Mouse (Mus musculus) hindbrain, embryonic 15.5 days (tissue): ENCODE results near the gene Casd1. TPM values are rescaled to one million over a fixed set of nuclear protein-coding genes. Genes with fewer than 3 reads are reported as not detected.

Experiments
- ATAC-seq: fragments of 200-750 bp; cut with Nextera tagmentation; 2 replicates; pipeline ENCODE4 v1.8.0; 2017; ENCODE audit warnings: low read depth, moderate number of reproducible peaks, moderate TSS enrichment; ENCODE audit not compliant: low FRiP score
- H3K27ac ChIP-seq: fragments of 300-500 bp; sonication (generic); replicated peaks from 2 replicates; pipeline ENCODE4 v1.5.1; 2015; ENCODE audit warnings: mild to moderate bottlenecking, inconsistent platforms
- H3K27me3 ChIP-seq: fragments of 300-500 bp; sonication (generic); 2 replicates; pipeline ENCODE4 v1.6.1; 2015; ENCODE audit warnings: control low read depth, inconsistent platforms
- H3K36me3 ChIP-seq: fragments of 300-500 bp; sonication (generic); 2 replicates; pipeline ENCODE4 v1.6.1; 2015; ENCODE audit warnings: control low read depth, inconsistent platforms
- H3K4me1 ChIP-seq: fragments of 300-500 bp; sonication (generic); replicated peaks from 2 replicates; pipeline ENCODE4 v1.6.1; 2015; ENCODE audit warnings: control low read depth, inconsistent platforms
- H3K4me2 ChIP-seq: fragments of 300-500 bp; sonication (generic); 2 replicates; pipeline ENCODE4 v1.6.1; 2015; ENCODE audit warnings: moderate library complexity, mild to moderate bottlenecking, inconsistent platforms
- H3K4me3 ChIP-seq: fragments of 300-500 bp; sonication (generic); 2 replicates; pipeline ENCODE4 v1.5.1; 2015; ENCODE audit warnings: mild to moderate bottlenecking, inconsistent platforms
- H3K9ac ChIP-seq: fragments of 300-500 bp; sonication (generic); 2 replicates; pipeline ENCODE4 v1.6.1; 2015; ENCODE audit warnings: inconsistent platforms
- H3K9me3 ChIP-seq: fragments of 300-500 bp; sonication (generic); 2 replicates; pipeline ENCODE4 v1.6.1; 2016; ENCODE audit warnings: control low read depth, inconsistent platforms
- WGBS: fragments of 180-500 bp; shearing (Covaris S2); methylation state at CpG from one replicate; pipeline ENCODE4 v1.1.7; 2015; 5-methylcytosine and 5-hydroxymethylcytosine counted together
- polyA plus RNA-seq: library from polyadenylated mRNA; unstranded; fragments of >200 nt; fragmentation: Nextera tagmentation; extraction: Ambion mirVana; gene quantifications from 2 replicates; pipeline ENCODE4 v1.2.1, GENCODE M21; 2015

Gene Casd1
- polyA plus RNA-seq, 1 experiment from 2014 or later: 43.2 TPM

DNA sequence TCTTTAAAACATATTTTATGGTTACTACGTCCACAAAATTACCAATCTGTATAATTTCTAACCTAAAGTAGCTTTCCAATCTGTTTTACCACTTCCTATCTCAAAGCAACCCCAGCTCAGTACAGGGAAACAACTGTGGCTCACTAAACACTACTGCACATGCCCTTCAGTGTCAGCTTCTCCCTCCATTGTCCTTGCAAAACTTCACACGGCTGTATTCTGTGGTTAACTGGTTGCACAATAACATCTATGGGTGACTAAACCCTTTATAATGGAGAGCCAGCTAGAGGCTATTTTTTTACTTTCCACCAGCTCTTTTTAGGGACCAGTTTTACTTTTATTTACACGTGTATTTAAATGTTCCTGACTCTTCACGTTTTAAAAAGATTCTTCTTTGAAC, 12.7 kb upstream of the Casd1 start:
- Histone ChIP-seq H3K9ac (no peak overlapping the region), H3K4me3 (no peak overlapping the region), H3K4me1 (no peaks in the 10 kb centered on the region), H3K36me3 (no peaks in the 10 kb centered on the region), H3K27ac (no peak overlapping the region), H3K4me2 (no peak overlapping the region), H3K9me3 (no peaks in the 10 kb centered on the region), H3K27me3 (no peaks in the 10 kb centered on the region)
- ATAC-seq: no peak
- 69% methylated on average over 4 of the region's 4 CpGs for WGBS

DNA sequence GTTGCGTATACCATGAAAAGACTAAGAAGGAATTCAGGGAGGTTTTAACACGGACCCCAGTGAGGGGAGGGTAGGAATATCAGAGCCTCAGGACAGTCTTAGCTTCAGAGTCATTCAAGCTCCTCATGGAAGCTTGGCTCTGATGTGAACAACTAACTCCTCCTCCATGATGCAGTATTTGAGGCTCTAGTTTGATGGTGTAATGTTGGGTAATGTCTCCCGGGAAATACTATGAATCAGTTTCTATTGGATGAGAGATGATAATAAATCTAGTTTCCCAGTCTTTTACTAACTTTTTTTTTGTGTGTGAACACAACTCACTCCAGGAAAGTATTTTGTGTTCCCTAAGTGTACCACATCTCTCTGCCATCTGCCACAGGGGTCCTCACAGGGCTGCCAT, 11.9 kb upstream of the Casd1 start:
- H3K4me1 ChIP-seq: no peaks in the 10 kb centered on the region
- no peaks in the 10 kb centered on the region for H3K27me3 ChIP-seq
- no peaks in the 10 kb centered on the region for H3K9me3 ChIP-seq
- H3K36me3 ChIP-seq: no peaks in the 10 kb centered on the region
- no peak overlapping the region for H3K4me2 ChIP-seq
- no peak for ATAC-seq
- no peak overlapping the region for H3K27ac ChIP-seq
- WGBS: 94% methylated on average over 3 of the region's 3 CpGs
- no peak overlapping the region for H3K9ac ChIP-seq
- no peak overlapping the region for H3K4me3 ChIP-seq

DNA sequence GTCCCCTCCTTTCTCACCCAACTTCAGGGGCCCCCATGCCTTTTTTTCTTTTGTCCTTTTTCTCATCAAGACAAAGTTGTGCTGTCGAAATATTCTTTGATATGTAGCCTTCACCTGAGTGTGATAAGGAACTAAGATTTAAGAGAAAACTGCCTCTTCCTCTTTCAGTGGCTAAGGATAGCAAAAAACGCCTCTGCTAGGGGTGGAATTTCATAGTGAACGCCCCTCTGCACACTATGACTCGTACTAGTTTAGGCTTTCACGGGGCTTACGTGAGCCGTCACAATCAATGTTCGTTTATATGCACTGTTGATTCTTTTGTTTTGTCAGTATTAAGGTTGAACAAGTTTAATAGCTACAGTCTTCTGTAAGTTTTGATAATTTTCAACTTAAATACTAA, 10.6 kb upstream of the Casd1 start:
- H3K36me3 ChIP-seq: no peaks in the 10 kb centered on the region
- no peak overlapping the region for H3K4me3 ChIP-seq
- WGBS: 73% methylated on average over 8 of the region's 8 CpGs
- H3K9me3 ChIP-seq: no peaks in the 10 kb centered on the region
- H3K27me3 ChIP-seq: no peaks in the 10 kb centered on the region
- H3K4me1 ChIP-seq: no peaks in the 10 kb centered on the region
- H3K27ac ChIP-seq: no peak overlapping the region
- no peak overlapping the region for H3K4me2 ChIP-seq
- H3K9ac ChIP-seq: no peak overlapping the region
- ATAC-seq: no peak

DNA sequence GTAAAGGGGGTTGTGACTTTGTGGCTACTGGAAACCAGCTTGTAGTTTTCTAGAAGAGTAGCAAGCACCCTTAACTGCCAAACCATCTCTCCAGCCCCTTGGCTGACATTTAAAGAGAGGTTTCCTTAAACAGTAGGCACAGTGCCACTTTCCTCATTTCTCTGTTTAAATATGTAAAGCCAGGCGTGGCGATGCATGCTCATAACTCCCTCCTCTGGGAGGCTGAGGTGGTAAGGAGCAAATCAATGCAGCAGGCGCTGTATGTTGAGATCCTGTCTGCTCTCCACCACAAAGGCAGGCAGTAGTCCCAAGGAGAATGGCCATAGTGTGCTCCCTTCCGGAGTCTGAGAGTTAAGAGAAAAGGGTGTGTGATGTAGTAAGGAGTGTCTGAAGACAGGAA, 2.9 kb upstream of the Casd1 start:
- H3K4me3 ChIP-seq: no peak overlapping the region
- H3K4me2 ChIP-seq: no peak overlapping the region
- ATAC-seq: no peak
- whole genome bisulfite sequencing: 59% methylated on average over 4 of the region's 4 CpGs
- H3K36me3 ChIP-seq: no peaks in the 10 kb centered on the region
- peaks cover 22% of the 10 kb centered on the region for H3K4me1 ChIP-seq
- no peaks in the 10 kb centered on the region for H3K27me3 ChIP-seq
- no peak overlapping the region for H3K9ac ChIP-seq
- no peaks in the 10 kb centered on the region for H3K9me3 ChIP-seq
- H3K27ac ChIP-seq: no peak overlapping the region

DNA sequence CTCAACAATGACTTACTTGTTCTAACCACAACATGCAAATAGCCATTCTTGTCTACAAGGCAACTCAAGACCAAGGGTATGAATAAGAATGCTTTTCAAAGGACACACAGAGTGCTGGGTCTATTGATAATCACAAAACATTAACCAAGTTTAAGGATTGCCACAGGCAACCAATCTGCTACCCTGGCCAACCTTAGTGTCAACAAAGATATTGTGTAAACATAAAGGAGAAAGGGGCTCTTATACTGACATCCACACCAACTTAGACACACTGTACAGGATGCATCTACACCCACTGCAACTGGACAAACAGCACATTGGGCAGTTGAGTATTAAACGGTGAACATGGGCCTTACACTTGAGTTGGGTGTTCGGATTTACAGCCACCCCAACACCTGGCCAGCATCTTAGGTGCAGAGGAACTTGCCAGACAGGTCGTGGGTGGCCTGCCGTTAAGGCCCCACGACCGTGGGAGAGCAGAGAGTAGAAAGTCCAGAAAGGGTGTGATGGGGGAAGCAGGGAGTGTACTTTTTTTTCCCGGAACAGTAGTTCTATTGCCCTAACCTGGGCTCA, 468 bp upstream of the Casd1 start:
- 30% methylated on average over 7 of the region's 7 CpGs for WGBS
- Histone ChIP-seq H3K27me3 (no peaks in the 10 kb centered on the region), H3K9ac (peak overlapping the region; percentile 87), H3K27ac (peak overlapping the region; percentile 96), H3K4me2 (peak overlapping the region; percentile 90), H3K4me1 (peaks cover 28% of the 10 kb centered on the region), H3K4me3 (peak overlapping the region; percentile 74), H3K36me3 (no peaks in the 10 kb centered on the region), H3K9me3 (no peaks in the 10 kb centered on the region)
- peak; percentile 45 for ATAC-seq

DNA sequence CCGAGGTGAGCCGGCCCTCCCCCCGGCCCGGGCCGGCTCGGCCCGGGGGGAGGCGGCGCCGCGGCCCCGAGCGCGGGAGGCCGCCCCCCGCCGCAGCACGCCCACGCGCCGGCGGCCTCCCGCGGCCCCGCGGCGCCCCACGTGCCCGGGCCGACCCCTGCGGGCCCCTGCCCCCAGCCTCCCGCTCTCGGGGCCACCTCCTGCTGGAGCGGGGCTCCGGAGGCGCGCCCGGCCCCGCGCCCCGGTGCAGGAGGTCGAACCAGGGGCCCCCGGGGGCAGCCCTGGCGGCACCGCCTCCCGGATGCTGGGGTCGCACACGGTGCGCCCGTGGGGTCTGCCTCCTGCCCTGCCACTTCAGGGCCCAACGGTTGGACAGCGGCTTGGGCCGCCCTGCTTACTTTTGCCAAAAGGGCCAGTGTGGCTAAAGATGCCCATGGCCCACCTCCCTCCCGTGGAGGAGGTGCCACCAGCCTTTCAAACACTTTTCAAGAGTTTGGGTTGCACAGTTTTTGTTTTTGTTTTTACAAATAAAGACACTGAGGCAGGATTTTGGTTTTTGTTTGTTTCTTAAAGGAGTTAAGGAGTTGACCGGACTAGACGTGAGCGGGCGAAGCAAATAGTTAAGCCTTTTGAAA, 775 bp downstream of the Casd1 start:
- Histone ChIP-seq H3K9me3 (no peaks in the 10 kb centered on the region), H3K4me3 (peak overlapping the region; percentile 74), H3K9ac (peak overlapping the region; percentile 87), H3K27me3 (no peaks in the 10 kb centered on the region), H3K27ac (peak overlapping the region; percentile 96), H3K4me1 (peaks cover 28% of the 10 kb centered on the region), H3K4me2 (peak overlapping the region; percentile 90), H3K36me3 (no peaks in the 10 kb centered on the region)
- WGBS: 4% methylated on average over 55 of the region's 58 CpGs
- peak; percentile 73 for ATAC-seq

DNA sequence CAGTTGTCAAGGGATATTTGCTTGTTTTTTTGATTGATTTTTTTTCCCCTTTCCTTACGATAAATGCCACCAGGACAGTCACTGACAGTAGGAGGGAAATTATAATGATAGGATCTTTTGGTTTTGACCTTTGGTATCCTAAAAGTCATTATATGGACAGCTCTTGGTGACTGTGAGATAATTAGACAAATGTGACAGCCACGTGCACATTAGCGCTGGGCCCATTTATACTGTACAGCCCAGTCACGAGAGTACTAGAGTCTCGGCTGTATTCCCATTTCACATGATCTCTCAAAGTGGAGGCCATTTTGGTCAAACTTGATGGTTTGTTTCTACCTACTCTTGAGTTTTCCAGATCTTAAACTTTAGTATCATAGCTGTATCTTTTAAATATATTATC, 1.4 kb downstream of the Casd1 start:
- 57% methylated on average over 5 of the region's 5 CpGs for WGBS
- H3K27ac ChIP-seq: peak overlapping the region; percentile 96; the same call in 1 of the 2 replicates

DNA sequence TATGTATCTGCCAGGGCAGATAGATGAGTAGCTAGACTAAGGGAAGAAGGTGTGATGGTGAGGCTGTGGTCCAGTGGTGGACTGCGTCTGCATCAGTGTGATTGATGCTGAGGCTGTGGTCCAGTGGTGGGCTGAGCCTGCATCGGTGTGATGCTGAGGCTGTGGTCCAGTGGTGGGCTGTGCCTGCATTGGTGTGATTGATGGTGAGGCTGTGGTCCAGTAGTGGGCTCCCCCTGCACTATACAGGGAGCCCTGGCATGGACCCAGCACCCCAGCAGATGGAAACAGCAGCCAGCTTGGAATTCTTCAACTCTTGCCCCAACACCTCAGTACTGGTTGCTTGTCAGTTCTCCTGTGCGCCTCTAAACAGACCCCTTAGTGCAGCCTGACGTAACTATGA, 5.8 kb downstream of the Casd1 start:
- WGBS: 89% methylated on average over 4 of the region's 4 CpGs
- H3K36me3 ChIP-seq: no peaks in the 10 kb centered on the region
- H3K9me3 ChIP-seq: no peaks in the 10 kb centered on the region
- peaks cover 17% of the 10 kb centered on the region for H3K4me1 ChIP-seq
- no peak overlapping the region for H3K4me2 ChIP-seq
- H3K9ac ChIP-seq: no peak overlapping the region
- H3K27me3 ChIP-seq: no peaks in the 10 kb centered on the region
- no peak overlapping the region for H3K4me3 ChIP-seq
- ATAC-seq: no peak
- H3K27ac ChIP-seq: no peak overlapping the region

More for the DNA sequence above, 1.4 kb downstream of the Casd1 start:
- H3K4me3 ChIP-seq: peak overlapping the region; percentile 74
- peak overlapping the region; percentile 90 for H3K4me2 ChIP-seq
- H3K4me1 ChIP-seq: peaks cover 28% of the 10 kb centered on the region
- no peak for ATAC-seq
- no peak overlapping the region for H3K9ac ChIP-seq
- no peaks in the 10 kb centered on the region for H3K36me3 ChIP-seq
- no peaks in the 10 kb centered on the region for H3K9me3 ChIP-seq
- no peaks in the 10 kb centered on the region for H3K27me3 ChIP-seq

DNA sequence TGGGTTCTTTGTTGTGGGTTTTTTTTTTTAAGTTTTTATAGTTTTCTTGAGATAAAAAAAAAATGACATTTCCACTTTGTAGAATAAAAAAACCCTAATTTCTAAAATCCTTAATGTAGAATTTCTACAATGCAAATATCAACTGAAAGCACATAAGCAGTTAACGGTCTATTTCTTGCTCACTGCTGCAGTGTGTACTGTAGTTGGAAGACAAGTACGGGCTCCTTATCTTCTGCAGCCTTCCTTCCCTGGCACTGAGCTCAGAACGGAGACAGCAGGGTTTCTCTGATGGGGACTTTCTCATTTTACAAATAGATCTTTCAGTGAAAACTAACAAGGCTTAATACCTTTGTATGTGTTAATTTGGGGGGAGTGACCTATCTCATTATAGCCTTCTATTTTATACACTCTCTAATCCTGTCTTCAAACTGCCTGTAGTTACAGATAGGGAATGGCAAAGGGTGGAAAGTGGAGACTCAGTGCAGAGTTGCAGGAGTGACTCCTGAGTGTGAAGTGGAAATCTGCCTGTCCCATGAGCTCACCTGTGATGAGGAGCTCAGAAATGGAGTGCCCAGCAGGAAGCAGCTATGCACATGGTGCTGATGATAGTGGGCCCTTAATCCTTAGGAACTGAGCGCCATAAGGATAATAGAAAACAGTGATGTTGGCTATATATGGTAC, 9.7 kb downstream of the Casd1 start:
- ATAC-seq: no peak
- Histone ChIP-seq H3K36me3 (peaks cover 4% of the 10 kb centered on the region), H3K4me1 (no peaks in the 10 kb centered on the region), H3K9ac (no peak overlapping the region), H3K9me3 (no peaks in the 10 kb centered on the region), H3K4me2 (no peak overlapping the region), H3K27ac (no peak overlapping the region), H3K4me3 (no peak overlapping the region), H3K27me3 (no peaks in the 10 kb centered on the region)
- 94% methylated on average over 4 of the region's 4 CpGs for WGBS

DNA sequence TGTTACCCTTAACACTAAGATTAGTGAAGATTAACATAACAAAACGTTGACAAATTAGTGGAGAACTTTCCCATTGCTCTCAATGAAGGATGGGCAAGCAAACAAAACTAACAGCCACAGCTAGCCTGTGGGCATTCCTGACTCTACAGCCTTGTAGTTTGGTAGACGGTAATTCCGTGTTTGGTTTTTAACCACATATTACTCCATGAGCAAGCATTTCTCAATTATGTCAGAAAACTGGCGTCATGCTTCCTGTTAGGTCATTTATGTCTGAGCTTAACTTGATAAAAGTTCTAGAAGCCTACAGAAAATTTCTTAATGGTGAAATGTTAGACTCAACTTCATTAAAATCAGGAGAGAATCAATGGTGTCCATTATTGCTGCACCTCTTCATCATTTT, 11.2 kb downstream of the Casd1 start:
- Histone ChIP-seq H3K27ac (no peak overlapping the region), H3K4me3 (no peak overlapping the region), H3K9ac (no peak overlapping the region), H3K4me1 (no peaks in the 10 kb centered on the region), H3K4me2 (no peak overlapping the region), H3K27me3 (no peaks in the 10 kb centered on the region), H3K9me3 (no peaks in the 10 kb centered on the region), H3K36me3 (peaks cover 4% of the 10 kb centered on the region)
- 91% methylated on average over 4 of the region's 4 CpGs for WGBS
- no peak for ATAC-seq

DNA sequence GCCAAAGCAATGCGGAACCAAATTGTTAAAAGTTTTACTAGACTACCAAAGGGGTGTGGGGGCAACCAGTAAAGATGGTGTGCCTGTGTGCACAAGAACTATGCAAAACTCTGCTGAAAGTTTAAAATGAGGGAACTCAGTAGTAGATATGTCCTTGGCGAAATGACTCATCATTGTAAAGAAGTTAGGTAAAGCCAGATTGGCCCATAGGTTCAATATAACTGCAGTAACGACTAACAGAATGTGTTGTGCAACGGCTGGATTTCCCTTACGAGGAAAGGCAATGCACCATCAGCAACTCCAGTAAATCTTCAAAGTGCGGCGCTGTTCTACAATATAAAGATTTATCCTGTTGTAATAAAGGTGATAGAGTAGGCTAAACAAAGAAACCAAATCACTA, 11.8 kb downstream of the Casd1 start:
- WGBS: 92% methylated on average over 7 of the region's 7 CpGs
- H3K27me3 ChIP-seq: no peaks in the 10 kb centered on the region
- no peaks in the 10 kb centered on the region for H3K9me3 ChIP-seq
- H3K4me1 ChIP-seq: no peaks in the 10 kb centered on the region
- no peak overlapping the region for H3K27ac ChIP-seq
- ATAC-seq: no peak
- no peak overlapping the region for H3K4me3 ChIP-seq
- peaks cover 4% of the 10 kb centered on the region for H3K36me3 ChIP-seq
- no peak overlapping the region for H3K9ac ChIP-seq
- no peak overlapping the region for H3K4me2 ChIP-seq

DNA sequence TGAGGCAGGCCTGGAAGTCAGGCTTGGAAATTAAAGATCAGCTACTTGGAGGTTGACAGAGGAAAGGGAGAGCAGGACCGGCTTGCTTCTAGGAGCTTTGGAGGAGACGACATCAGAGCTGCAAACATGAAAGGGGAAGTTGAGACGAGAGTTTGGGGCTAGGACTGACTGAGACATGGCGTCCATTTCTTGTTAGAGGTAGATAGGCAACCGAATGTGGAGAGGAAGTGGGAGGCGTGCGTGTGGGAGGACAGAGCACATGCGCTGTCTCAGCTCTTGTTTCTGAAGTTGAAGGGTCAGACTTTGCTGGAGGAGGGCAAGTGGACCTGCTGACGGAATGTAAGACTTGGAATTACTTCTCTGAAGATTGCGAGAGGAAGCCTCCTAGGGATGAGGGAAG, 17.3 kb downstream of the Casd1 start:
- Histone ChIP-seq H3K27me3 (no peaks in the 10 kb centered on the region), H3K4me3 (no peak overlapping the region), H3K9me3 (no peaks in the 10 kb centered on the region), H3K9ac (no peak overlapping the region), H3K4me2 (no peak overlapping the region), H3K4me1 (no peaks in the 10 kb centered on the region), H3K27ac (no peak overlapping the region), H3K36me3 (peaks cover 11% of the 10 kb centered on the region)
- ATAC-seq: no peak
- 89% methylated on average over 10 of the region's 10 CpGs for WGBS
